Mouse (Mus musculus): ENCODE results near the gene Chn2. TPM values are rescaled to one million over a fixed set of nuclear protein-coding genes. Genes with fewer than 3 reads are reported as not detected.

Chn2 gene
- polyA plus RNA-seq, 1 experiment: 5.6 TPM

GRCm38 (mm10) chr6:54124519-54124918 lies 85.2 kb downstream of the Chn2 start:
- Histone ChIP-seq H3K4me1 (ENCODE audit: control insufficient read depth, insufficient read depth, low read length) (no peaks in the 10 kb centered on the region), H3K9ac (ENCODE audit: low read depth, poor library complexity, severe bottlenecking) (no peak overlapping the region), H3K9me3 (replicated peaks; ENCODE audit: control insufficient read depth, insufficient read depth, low read length, poor library complexity, severe bottlenecking) (no peaks in the 10 kb centered on the region), H3K36me3 (ENCODE audit: control insufficient read depth, insufficient read depth, low read length, poor library complexity, severe bottlenecking) (no peaks in the 10 kb centered on the region), H3K27ac (ENCODE audit: insufficient read depth, low read length) (no peak overlapping the region), H3K27me3 (ENCODE audit: control insufficient read depth, insufficient read depth, low read length, poor library complexity, severe bottlenecking) (no peaks in the 10 kb centered on the region), H3K4me3 (ENCODE audit: low read depth, low read length) (no peak overlapping the region)
- TF ChIP-seq CTCF (IDR thresholded peaks at IDR 0.05; ENCODE audit: low read depth, low read length) (no peak), POLR2A (IDR thresholded peaks at IDR 0.05; ENCODE audit: insufficient read depth, low read length) (no peak), EP300 (IDR thresholded peaks at IDR 0.05; ENCODE audit: insufficient read depth, low read depth, low read length) (no peak)

GRCm38 (mm10) chr6:54125536-54125935 lies 86.2 kb downstream of the Chn2 start:
- no peak overlapping the region for H3K9ac ChIP-seq (ENCODE audit: low read depth, poor library complexity, severe bottlenecking)
- TF ChIP-seq POLR2A (IDR thresholded peaks at IDR 0.05; ENCODE audit: insufficient read depth, low read length): no peak
- TF ChIP-seq CTCF (IDR thresholded peaks at IDR 0.05; ENCODE audit: low read depth, low read length): no peak
- TF ChIP-seq EP300 (IDR thresholded peaks at IDR 0.05; ENCODE audit: insufficient read depth, low read depth, low read length): 0 out of 2 replicates have a peak, but pooled peaks have one; percentile 57
- H3K36me3 ChIP-seq (ENCODE audit: control insufficient read depth, insufficient read depth, low read length, poor library complexity, severe bottlenecking): no peaks in the 10 kb centered on the region
- H3K27ac ChIP-seq (ENCODE audit: insufficient read depth, low read length): no peak overlapping the region
- H3K9me3 ChIP-seq (replicated peaks; ENCODE audit: control insufficient read depth, insufficient read depth, low read length, poor library complexity, severe bottlenecking): no peaks in the 10 kb centered on the region
- H3K27me3 ChIP-seq (ENCODE audit: control insufficient read depth, insufficient read depth, low read length, poor library complexity, severe bottlenecking): no peaks in the 10 kb centered on the region
- no peak overlapping the region for H3K4me3 ChIP-seq (ENCODE audit: low read depth, low read length)
- H3K4me1 ChIP-seq (ENCODE audit: control insufficient read depth, insufficient read depth, low read length): no peaks in the 10 kb centered on the region

DNA sequence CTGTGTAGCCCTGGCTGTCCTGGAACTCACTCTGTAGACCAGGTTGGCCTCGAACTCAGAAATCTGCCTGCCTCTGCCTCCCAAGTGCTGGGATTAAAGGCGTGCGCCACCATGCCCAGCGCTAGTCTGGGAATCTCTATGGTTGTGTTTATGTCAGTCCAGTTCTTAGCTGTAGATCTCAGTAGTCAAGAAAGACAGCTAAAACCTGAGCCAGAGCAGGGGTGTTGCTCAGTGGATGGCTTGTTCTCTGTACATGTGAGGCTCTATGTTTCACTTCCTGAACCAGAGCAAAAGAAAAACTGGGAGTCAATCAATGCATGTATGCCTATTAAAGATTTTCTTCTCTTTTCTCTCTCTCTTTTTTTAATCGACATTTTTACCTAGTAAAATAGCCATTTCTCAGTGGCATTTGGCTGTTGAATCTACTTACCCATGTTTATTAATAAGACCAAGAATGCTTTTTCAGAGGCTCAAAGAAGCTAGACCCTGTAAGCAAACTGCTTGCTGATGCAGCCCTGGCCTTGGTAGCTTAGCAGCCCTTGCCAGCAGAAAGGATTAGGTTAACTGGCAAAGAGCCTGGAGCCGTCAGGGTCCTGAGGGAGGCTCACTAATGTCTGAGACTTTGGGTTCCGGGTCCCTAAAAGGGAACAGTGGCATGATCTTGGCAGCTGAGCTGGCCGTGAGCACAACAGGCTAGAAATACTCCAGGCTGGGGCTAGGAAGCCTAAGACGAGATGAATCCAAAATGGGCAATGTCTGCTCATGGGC lies 87.1 kb downstream of the Chn2 start:
- Histone ChIP-seq H3K9ac (ENCODE audit: low read depth, poor library complexity, severe bottlenecking) (no peak overlapping the region), H3K4me1 (ENCODE audit: control insufficient read depth, insufficient read depth, low read length) (no peaks in the 10 kb centered on the region), H3K4me3 (ENCODE audit: low read depth, low read length) (no peak overlapping the region), H3K27ac (ENCODE audit: insufficient read depth, low read length) (no peak overlapping the region), H3K27me3 (ENCODE audit: control insufficient read depth, insufficient read depth, low read length, poor library complexity, severe bottlenecking) (no peaks in the 10 kb centered on the region), H3K36me3 (ENCODE audit: control insufficient read depth, insufficient read depth, low read length, poor library complexity, severe bottlenecking) (no peaks in the 10 kb centered on the region), H3K9me3 (replicated peaks; ENCODE audit: control insufficient read depth, insufficient read depth, low read length, poor library complexity, severe bottlenecking) (no peaks in the 10 kb centered on the region)
- TF ChIP-seq EP300 (IDR thresholded peaks at IDR 0.05; ENCODE audit: insufficient read depth, low read depth, low read length) (no peak), CTCF (IDR thresholded peaks at IDR 0.05; ENCODE audit: low read depth, low read length) (no peak), POLR2A (IDR thresholded peaks at IDR 0.05; ENCODE audit: insufficient read depth, low read length) (no peak)

DNA sequence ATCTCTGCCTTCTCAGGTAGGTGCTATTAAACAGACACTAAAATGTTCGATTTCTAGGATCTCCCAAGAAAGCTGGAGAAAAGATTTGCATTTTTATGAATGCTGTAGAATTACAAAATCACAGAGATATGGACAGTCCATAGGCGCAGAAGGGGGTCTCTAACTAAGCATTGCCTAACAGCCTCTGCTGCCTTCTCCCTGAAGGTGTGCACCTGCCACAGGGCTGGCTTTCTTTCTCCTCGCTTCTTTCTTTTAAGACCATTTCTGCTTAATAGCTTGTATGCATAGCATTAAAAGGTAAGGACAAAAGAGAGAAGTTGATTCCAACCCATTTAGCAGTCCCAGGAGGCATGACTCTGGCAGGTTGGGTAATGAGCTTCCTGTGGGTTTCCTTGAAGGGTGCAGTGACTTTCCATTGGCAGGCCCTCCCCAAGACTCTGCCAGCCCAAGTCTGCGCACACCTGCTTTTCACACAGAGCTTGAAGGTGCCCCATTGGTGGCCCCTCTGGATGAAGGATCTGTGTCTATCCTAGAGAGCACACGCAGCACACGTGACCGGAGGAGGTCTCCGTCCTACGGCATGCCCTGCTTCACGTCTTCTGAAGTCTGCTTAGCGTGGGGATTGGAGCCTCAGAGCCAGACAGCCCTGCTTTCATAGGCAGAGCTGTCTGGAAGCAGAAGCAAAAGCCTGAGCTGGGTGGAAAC lies 87.8 kb downstream of the Chn2 start:
- Histone ChIP-seq H3K4me3 (ENCODE audit: low read depth, low read length) (no peak overlapping the region), H3K9me3 (replicated peaks; ENCODE audit: control insufficient read depth, insufficient read depth, low read length, poor library complexity, severe bottlenecking) (no peaks in the 10 kb centered on the region), H3K27me3 (ENCODE audit: control insufficient read depth, insufficient read depth, low read length, poor library complexity, severe bottlenecking) (no peaks in the 10 kb centered on the region), H3K36me3 (ENCODE audit: control insufficient read depth, insufficient read depth, low read length, poor library complexity, severe bottlenecking) (no peaks in the 10 kb centered on the region), H3K4me1 (ENCODE audit: control insufficient read depth, insufficient read depth, low read length) (no peaks in the 10 kb centered on the region), H3K27ac (ENCODE audit: insufficient read depth, low read length) (no peak overlapping the region), H3K9ac (ENCODE audit: low read depth, poor library complexity, severe bottlenecking) (no peak overlapping the region)
- TF ChIP-seq CTCF (IDR thresholded peaks at IDR 0.05; ENCODE audit: low read depth, low read length) (no peak), POLR2A (IDR thresholded peaks at IDR 0.05; ENCODE audit: insufficient read depth, low read length) (no peak), EP300 (IDR thresholded peaks at IDR 0.05; ENCODE audit: insufficient read depth, low read depth, low read length) (no peak)

- Histone ChIP-seq H3K9ac (ENCODE audit: low read depth, poor library complexity, severe bottlenecking) (no peak overlapping the region), H3K27me3 (ENCODE audit: control insufficient read depth, insufficient read depth, low read length, poor library complexity, severe bottlenecking) (no peaks in the 10 kb centered on the region), H3K27ac (ENCODE audit: insufficient read depth, low read length) (no peak overlapping the region), H3K4me1 (ENCODE audit: control insufficient read depth, insufficient read depth, low read length) (no peaks in the 10 kb centered on the region), H3K36me3 (ENCODE audit: control insufficient read depth, insufficient read depth, low read length, poor library complexity, severe bottlenecking) (no peaks in the 10 kb centered on the region), H3K4me3 (ENCODE audit: low read depth, low read length) (no peak overlapping the region), H3K9me3 (replicated peaks; ENCODE audit: control insufficient read depth, insufficient read depth, low read length, poor library complexity, severe bottlenecking) (no peaks in the 10 kb centered on the region)
- TF ChIP-seq EP300 (IDR thresholded peaks at IDR 0.05; ENCODE audit: insufficient read depth, low read depth, low read length) (no peak), CTCF (IDR thresholded peaks at IDR 0.05; ENCODE audit: low read depth, low read length) (no peak), POLR2A (IDR thresholded peaks at IDR 0.05; ENCODE audit: insufficient read depth, low read length) (no peak)
Observed at GRCm38 (mm10) chr6:54128702-54129101, 89.3 kb downstream of the Chn2 start.

GRCm38 (mm10) chr6:54129570-54129969 lies 90.2 kb downstream of the Chn2 start:
- Histone ChIP-seq H3K4me3 (ENCODE audit: low read depth, low read length) (no peak overlapping the region), H3K36me3 (ENCODE audit: control insufficient read depth, insufficient read depth, low read length, poor library complexity, severe bottlenecking) (no peaks in the 10 kb centered on the region), H3K4me1 (ENCODE audit: control insufficient read depth, insufficient read depth, low read length) (no peaks in the 10 kb centered on the region), H3K27ac (ENCODE audit: insufficient read depth, low read length) (no peak overlapping the region), H3K9me3 (replicated peaks; ENCODE audit: control insufficient read depth, insufficient read depth, low read length, poor library complexity, severe bottlenecking) (no peaks in the 10 kb centered on the region), H3K9ac (ENCODE audit: low read depth, poor library complexity, severe bottlenecking) (no peak overlapping the region), H3K27me3 (ENCODE audit: control insufficient read depth, insufficient read depth, low read length, poor library complexity, severe bottlenecking) (no peaks in the 10 kb centered on the region)
- TF ChIP-seq EP300 (IDR thresholded peaks at IDR 0.05; ENCODE audit: insufficient read depth, low read depth, low read length) (no peak), POLR2A (IDR thresholded peaks at IDR 0.05; ENCODE audit: insufficient read depth, low read length) (no peak), CTCF (IDR thresholded peaks at IDR 0.05; ENCODE audit: low read depth, low read length) (no peak)
